ENCODE assay signal across 13 mouse cellular contexts in the genomic region with DNA sequence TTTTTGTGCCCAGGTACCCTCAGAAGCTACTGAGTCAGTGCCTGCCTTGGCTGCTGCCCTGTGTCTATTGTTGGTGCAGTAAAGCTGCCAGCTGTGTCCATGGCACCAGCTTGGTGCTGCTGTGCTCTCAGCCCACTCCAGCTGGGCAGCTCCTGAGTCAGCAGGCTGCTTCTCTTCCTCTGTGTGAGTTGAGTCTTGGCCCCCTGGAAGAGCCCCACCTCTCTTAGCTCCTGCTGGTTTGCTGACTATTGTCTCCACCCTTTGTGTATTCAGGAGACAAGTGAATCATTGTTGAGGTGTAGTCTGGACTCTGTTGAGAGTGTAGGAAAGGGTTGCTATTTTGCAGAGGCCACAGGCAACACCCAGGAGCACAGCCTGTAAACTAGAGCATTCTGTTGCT.
DNase-seq lines count a peak whose midpoint lies in the region; ATAC-seq lines count a peak whose summit lies in the region.
"Had no signal": no experiment of that assay in that cellular context is flagged by ENCODE, and none has a peak within 500 bp of the region (broad histone marks: within the 10 kb centered on the region; RNA-seq: fewer than 3 reads in every experiment).

No protein-coding gene starts in this region.

- no peak overlapping the region for H3K27ac ChIP-seq in hindbrain, embryonic 15.5 days (replicated peaks)
- H3K27ac ChIP-seq in hindbrain, embryonic 11.5 days (ENCODE audit: low read depth, low read length), result no peak overlapping the region
- H3K27ac ChIP-seq: forebrain, embryonic 12.5 days; heart, adult 2 months; hindbrain, embryonic 13.5 days; limb, embryonic 15.5 days had no signal

- H3K27me3 ChIP-seq in hindbrain, embryonic 15.5 days, result no peaks in the 10 kb centered on the region
- no peaks in the 10 kb centered on the region for H3K27me3 ChIP-seq in hindbrain, embryonic 11.5 days (ENCODE audit: control insufficient read depth, insufficient read depth, low read length)
- H3K27me3 ChIP-seq: forebrain, embryonic 12.5 days; hindbrain, embryonic 13.5 days; limb, embryonic 15.5 days had no signal

- ATAC-seq in hindbrain, embryonic 15.5 days (ENCODE audit: low FRiP score, low read depth), result peak; percentile 54; the same call in 1 of the 2 replicates
- ATAC-seq in hindbrain, embryonic 11.5 days (ENCODE audit: low FRiP score), result no peak

- no peak overlapping the region for H3K4me3 ChIP-seq in hindbrain, embryonic 15.5 days
- no peak overlapping the region for H3K4me3 ChIP-seq in hindbrain, embryonic 11.5 days (ENCODE audit: low read depth, low read length)
- H3K4me3 ChIP-seq: forebrain, embryonic 12.5 days; heart, adult 2 months; hindbrain, embryonic 13.5 days; limb, embryonic 15.5 days had no signal

- H3K4me1 ChIP-seq in hindbrain, embryonic 15.5 days (replicated peaks), result no peaks in the 10 kb centered on the region; the same call in 1 of the 2 replicates
- 0 out of 2 replicates have a peak, but pooled peaks cover 2% of the 10 kb centered on the region for H3K4me1 ChIP-seq in hindbrain, embryonic 11.5 days (replicated peaks; ENCODE audit: control insufficient read depth, insufficient read depth, low read length)
- H3K4me1 ChIP-seq: limb, embryonic 15.5 days had no signal

- DNase-seq in hindbrain, embryonic 11.5 days (ENCODE audit: low spot score), result no peak
- DNase-seq in retina, postnatal 1 day, result peak; percentile 63
- DNase-seq in retina, embryonic 14.5 days (ENCODE audit: low spot score), result no peak
- DNase-seq in ZHBTc4 (ENCODE audit: low read depth, low spot score), result peak; percentile 91
- peak; percentile 32 for DNase-seq in telencephalon, adult 2 months (ENCODE audit: low read depth, low spot score)
- DNase-seq in T-cell, adult 2 months (ENCODE audit: low spot score), result no peak
- no peak for DNase-seq in cerebellum, postnatal 36 days

- H3K9ac ChIP-seq in hindbrain, embryonic 15.5 days, result no peak overlapping the region
- no peak overlapping the region for H3K9ac ChIP-seq in hindbrain, embryonic 11.5 days (ENCODE audit: low read depth, low read length)
- H3K9ac ChIP-seq: forebrain, embryonic 12.5 days; hindbrain, embryonic 13.5 days; limb, embryonic 15.5 days had no signal

- no peaks in the 10 kb centered on the region for H3K9me3 ChIP-seq in hindbrain, embryonic 15.5 days
- no peaks in the 10 kb centered on the region for H3K9me3 ChIP-seq in hindbrain, embryonic 11.5 days (ENCODE audit: control insufficient read depth, low read length)
- H3K9me3 ChIP-seq: forebrain, embryonic 12.5 days; G1E; hindbrain, embryonic 13.5 days; limb, embryonic 15.5 days had no signal

- H3K36me3 ChIP-seq in hindbrain, embryonic 15.5 days, result no peaks in the 10 kb centered on the region
- no peaks in the 10 kb centered on the region for H3K36me3 ChIP-seq in hindbrain, embryonic 11.5 days (ENCODE audit: control insufficient read depth, insufficient read depth, low read length)
- H3K36me3 ChIP-seq: forebrain, embryonic 12.5 days; G1E had no signal

- H3K4me2 ChIP-seq in hindbrain, embryonic 15.5 days, result no peak overlapping the region
- H3K4me2 ChIP-seq in hindbrain, embryonic 11.5 days (replicated peaks; ENCODE audit: low read depth, low read length), result no peak overlapping the region
- H3K4me2 ChIP-seq: forebrain, embryonic 12.5 days; hindbrain, embryonic 13.5 days; limb, embryonic 15.5 days had no signal

Comparison
In these comparisons a context has a peak if more than half of its experiments do, and no peak if none do; other contexts are left out.
1. DNase-seq: peak in retina, postnatal 1 day (single experiment), ZHBTc4 (single experiment) and telencephalon, adult 2 months (single experiment); none in hindbrain, embryonic 11.5 days (single experiment), retina, embryonic 14.5 days (single experiment), T-cell, adult 2 months (single experiment) and cerebellum, postnatal 36 days (0 of 2).